Mouse (Mus musculus): Measurements from ENCODE around the gene Gpr61.

The Gpr61 gene

GRCm38 (mm10) chr3:108174672-108175531, 20.2 kb upstream of the Gpr61 start:
- WGBS, result 22% methylated on average over 14 of the region's 14 CpGs

- WGBS, result 66% methylated on average over 3 of the region's 3 CpGs
These were observed 14.5 kb upstream of the Gpr61 start for GRCm38 (mm10) chr3:108169199-108169598.

GRCm38 (mm10) chr3:108167499-108167898, 12.8 kb upstream of the Gpr61 start:
- WGBS, result 62% methylated on average over 14 of the region's 14 CpGs

- 26% methylated on average over 11 of the region's 11 CpGs for WGBS
These were observed 12.0 kb upstream of the Gpr61 start for GRCm38 (mm10) chr3:108166486-108167211.

GRCm38 (mm10) chr3:108165532-108166315, 11.0 kb upstream of the Gpr61 start:
- 56% methylated on average over 10 of the region's 10 CpGs for WGBS

- 3% methylated on average over 9 of the region's 9 CpGs for WGBS
These were observed 10.1 kb upstream of the Gpr61 start for GRCm38 (mm10) chr3:108164807-108165206.

- 72% methylated on average over 5 of the region's 5 CpGs for WGBS
These were observed 9.4 kb upstream of the Gpr61 start for GRCm38 (mm10) chr3:108164091-108164490.

GRCm38 (mm10) chr3:108158383-108159037, 3.8 kb upstream of the Gpr61 start:
- 29% methylated on average over 9 of the region's 9 CpGs for WGBS

- WGBS, result 79% methylated on average over 3 of the region's 3 CpGs
These were observed 2.4 kb downstream of the Gpr61 start for GRCm38 (mm10) chr3:108152290-108152689.

- 49% methylated on average over 11 of the region's 11 CpGs for WGBS
These were observed 7.1 kb downstream of the Gpr61 start for GRCm38 (mm10) chr3:108147386-108148235.

GRCm38 (mm10) chr3:108146671-108147070, 8.0 kb downstream of the Gpr61 start:
- 45% methylated on average over 5 of the region's 5 CpGs for WGBS

- under 1% methylated on average over 63 of the region's 63 CpGs for WGBS
These were observed 8.9 kb downstream of the Gpr61 start, which contains the start of gene Gnai3 for GRCm38 (mm10) chr3:108145534-108146445. Gnai3 (minus strand) TSS chr3:108146146.

GRCm38 (mm10) chr3:108140786-108141185, 13.9 kb downstream of the Gpr61 start:
- 54% methylated on average over 4 of the region's 4 CpGs for WGBS

GRCm38 (mm10) chr3:108139113-108139512, 15.6 kb downstream of the Gpr61 start:
- WGBS, result 80% methylated on average over 1 of the region's 1 CpGs

GRCm38 (mm10) chr3:108134701-108135100, 20.0 kb downstream of the Gpr61 start:
- WGBS, result 35% methylated on average over 11 of the region's 11 CpGs

GRCm38 (mm10) chr3:108132484-108132883, 22.2 kb downstream of the Gpr61 start:
- WGBS, result 77% methylated on average over 1 of the region's 1 CpGs

- WGBS, result 68% methylated on average over 1 of the region's 1 CpGs
These were observed 22.9 kb downstream of the Gpr61 start for GRCm38 (mm10) chr3:108131821-108132220.

GRCm38 (mm10) chr3:108131216-108131615, 23.5 kb downstream of the Gpr61 start:
- 94% methylated on average over 5 of the region's 5 CpGs for WGBS

GRCm38 (mm10) chr3:108129804-108130203, 24.9 kb downstream of the Gpr61 start:
- 93% methylated on average over 4 of the region's 4 CpGs for WGBS
